Mouse (Mus musculus) neutrophil, adult 5-6 weeks (primary cell): ENCODE measurements at regions not wholly inside any gene's neighbourhood (a gene's known extent, or its start where the extent isn't known, plus 50 kb on each side); places are given as distances from the start of the nearest gene placed in this dataset.

ENCODE experiments used
- ATAC-seq: fragments of 151-379, 151-347 bp; 2 replicates; pipeline ENCODE4 v1.8.0; 2017; ENCODE audit warnings: mild to moderate bottlenecking, moderate TSS enrichment; ENCODE audit not compliant: insufficient number of reproducible peaks, poor library complexity, low FRiP score, severe bottlenecking; ENCODE audit errors: extremely low read depth

- no peak for ATAC-seq
These were observed 289.9 kb upstream of the Rps6ka3 start for GRCm38 (mm10) chrX:158920217-158920616.

GRCm38 (mm10) chrX:158921424-158921823 lies 288.7 kb upstream of the Rps6ka3 start:
- no peak for ATAC-seq

DNA sequence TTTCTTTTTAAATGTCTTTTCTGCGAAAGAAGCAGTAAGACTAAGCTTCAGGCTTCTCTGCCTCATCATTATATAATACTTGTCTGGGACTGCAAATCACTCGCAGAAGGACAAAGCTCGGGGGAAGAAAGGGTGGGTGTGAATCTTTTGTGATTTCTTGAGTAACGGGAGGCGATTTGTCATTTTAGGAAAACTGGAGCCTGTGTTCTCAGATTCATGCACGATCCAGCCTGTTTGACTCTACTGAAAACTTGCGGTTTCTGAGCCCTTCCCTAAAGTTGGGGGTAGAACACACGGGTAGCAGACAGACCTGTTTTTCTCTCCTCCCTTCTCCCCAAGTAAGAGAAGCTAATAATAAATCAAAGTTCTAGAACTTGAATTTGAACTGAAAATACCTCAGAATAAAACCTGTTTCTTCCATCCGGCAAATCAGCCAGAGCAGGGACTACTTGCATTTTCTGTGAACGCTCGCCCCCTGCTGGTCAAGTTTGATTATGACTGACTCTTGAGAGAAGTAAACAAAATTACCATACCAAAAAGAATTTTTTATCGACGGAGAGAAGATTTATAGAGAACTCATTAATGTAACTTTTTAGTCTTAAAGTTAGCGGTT lies 288.2 kb upstream of the Rps6ka3 start:
- no peak for ATAC-seq

GRCm38 (mm10) chrX:158923081-158923561 lies 287.0 kb upstream of the Rps6ka3 start:
- no peak for ATAC-seq

- no peak for ATAC-seq
These were observed 286.2 kb upstream of the Rps6ka3 start for GRCm38 (mm10) chrX:158923657-158924489.

- ATAC-seq, result no peak
These were observed 285.4 kb upstream of the Rps6ka3 start for GRCm38 (mm10) chrX:158924490-158925398.

GRCm38 (mm10) chrX:158931864-158932263 lies 278.2 kb upstream of the Rps6ka3 start:
- ATAC-seq, result no peak

DNA sequence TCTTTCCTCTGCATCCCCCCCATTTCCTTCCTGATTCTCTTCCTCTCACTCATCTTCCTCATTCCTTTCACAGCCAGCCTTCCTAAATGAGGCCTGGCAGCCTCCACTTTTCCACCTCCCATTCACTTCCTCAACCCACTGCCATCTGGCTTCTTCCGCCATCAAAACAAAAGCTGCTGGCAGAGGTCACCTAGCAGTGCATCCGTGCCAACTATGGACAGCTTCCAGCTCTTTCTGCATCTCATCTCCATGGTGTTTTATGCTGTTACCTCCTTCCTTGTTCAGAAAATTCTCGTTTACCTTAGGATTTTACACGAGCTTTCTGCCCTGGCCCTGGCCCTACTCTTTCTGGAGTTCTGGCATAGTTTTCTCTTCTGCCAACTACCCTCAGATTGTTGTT lies 262.9 kb upstream of the Rps6ka3 start:
- ATAC-seq, result no peak

- no peak for ATAC-seq
These were observed 238.4 kb upstream of the Rps6ka3 start for GRCm38 (mm10) chrX:158971726-158972125.

GRCm38 (mm10) chrX:158976648-158977047 lies 233.5 kb upstream of the Rps6ka3 start:
- no peak for ATAC-seq

- ATAC-seq, result no peak
These were observed 225.4 kb upstream of the Rps6ka3 start for GRCm38 (mm10) chrX:158984721-158985120.

DNA sequence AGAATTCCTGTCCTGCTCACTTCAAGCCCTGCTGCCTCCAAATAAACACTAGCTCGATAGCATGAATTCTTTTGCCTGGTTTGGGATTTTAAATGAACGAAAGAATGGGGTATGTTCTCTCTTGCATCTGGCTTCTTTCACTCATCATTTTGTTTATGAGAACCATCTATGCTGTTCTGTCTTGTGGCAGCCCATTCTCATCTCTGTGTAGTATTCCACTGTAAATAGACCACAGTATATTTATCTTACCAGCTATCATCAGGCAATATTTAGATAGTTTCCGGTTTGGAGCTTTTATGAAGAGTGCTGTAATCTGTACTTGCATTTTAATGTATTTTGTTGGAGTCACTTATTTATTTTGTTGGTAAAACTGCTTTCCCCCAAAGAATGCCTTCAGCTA lies 222.4 kb upstream of the Rps6ka3 start:
- ATAC-seq, result no peak

GRCm38 (mm10) chrX:159018955-159019354 lies 191.2 kb upstream of the Rps6ka3 start:
- no peak for ATAC-seq

- ATAC-seq, result no peak
These were observed 183.8 kb upstream of the Rps6ka3 start for GRCm38 (mm10) chrX:159026311-159026710.

- ATAC-seq, result no peak
These were observed 178.2 kb upstream of the Rps6ka3 start for GRCm38 (mm10) chrX:159031927-159032326.

DNA sequence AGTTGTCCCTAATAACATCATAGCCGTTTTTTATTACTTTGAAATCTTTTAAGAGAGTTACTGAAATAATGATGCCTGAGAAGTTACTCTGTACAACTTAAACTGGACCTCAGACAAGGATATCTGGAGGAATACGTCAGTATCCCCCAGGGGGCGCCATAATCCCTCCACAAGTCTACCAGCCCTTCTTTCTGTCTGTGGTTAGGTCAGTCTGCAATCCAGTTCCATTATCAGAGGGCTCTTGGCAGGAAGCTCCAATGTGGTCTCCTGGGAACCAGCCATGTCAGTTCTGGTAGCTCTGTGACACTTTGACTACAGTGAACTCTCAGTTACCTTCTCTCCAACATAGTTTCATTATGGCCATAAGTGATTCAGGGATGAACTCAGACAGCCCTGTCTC lies 166.7 kb upstream of the Rps6ka3 start:
- peak; percentile 55; the same call in 1 of the 2 replicates for ATAC-seq

DNA sequence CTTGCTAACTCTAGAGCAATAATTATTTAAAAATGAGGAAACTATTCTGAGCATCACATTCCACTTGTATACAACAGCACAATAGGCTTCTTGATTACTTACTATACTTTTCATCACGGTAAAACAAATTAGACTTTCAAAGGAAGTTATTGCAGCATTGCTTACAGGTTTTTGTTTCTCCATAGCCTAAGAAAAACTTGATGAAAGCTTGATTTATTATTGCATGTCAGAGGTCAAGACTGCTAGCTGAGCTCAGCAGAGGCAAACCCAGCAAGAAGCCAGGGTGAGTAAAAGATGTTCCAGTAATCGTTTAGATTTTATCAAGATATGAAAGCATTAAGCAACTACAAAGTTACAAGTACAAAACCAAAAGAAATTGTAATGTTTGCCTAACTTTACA lies 162.2 kb upstream of the Rps6ka3 start:
- ATAC-seq, result no peak

- no peak for ATAC-seq
These were observed 154.2 kb upstream of the Rps6ka3 start for GRCm38 (mm10) chrX:159055689-159056461.

DNA sequence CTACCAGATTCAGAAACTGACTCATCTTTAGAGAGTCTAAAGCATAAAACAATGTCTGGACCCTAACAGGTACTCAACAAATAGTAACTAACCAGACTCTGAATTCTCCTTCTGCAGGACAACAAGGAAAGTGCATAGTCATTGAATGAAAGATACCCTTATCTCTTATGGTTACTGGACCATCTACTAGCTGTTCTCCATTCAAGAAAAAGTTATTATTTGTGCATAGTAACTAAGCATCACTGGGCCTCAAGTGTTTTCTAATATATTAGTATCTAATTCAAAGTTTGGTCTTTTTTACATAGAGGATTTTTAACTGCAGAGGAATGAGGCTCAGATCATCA lies 153.7 kb upstream of the Rps6ka3 start:
- no peak for ATAC-seq
